Mouse (Mus musculus) stomach, postnatal 0 days (tissue): Measurements from ENCODE around the gene Pdzk1ip1. TPM values are rescaled to one million over a fixed set of nuclear protein-coding genes. Genes with fewer than 3 reads are reported as not detected.

ENCODE experiments used
- ATAC-seq: fragments of 200-750 bp; cut with Nextera tagmentation; 2 replicates; pipeline ENCODE4 v1.8.0; 2017; ENCODE audit not compliant: low FRiP score, low TSS enrichment
- DNase-seq: peaks from one replicate; pipeline ENCODE4 v3.0.0-alpha.2; 2016; ENCODE audit warnings: low spot score
- H3K27ac ChIP-seq: fragments of 300-500 bp; sonication (generic); replicated peaks from 2 replicates; pipeline ENCODE4 v1.5.1; 2014; ENCODE audit warnings: mild to moderate bottlenecking, control low read depth
- H3K27me3 ChIP-seq: fragments of 300-500 bp; sonication (generic); 2 replicates; pipeline ENCODE4 v1.6.1; 2014; ENCODE audit warnings: low read length; ENCODE audit not compliant: control insufficient read depth, insufficient read depth
- H3K36me3 ChIP-seq: fragments of 300-500 bp; sonication (generic); 2 replicates; pipeline ENCODE4 v1.6.1; 2014; ENCODE audit warnings: low read length, mixed read lengths; ENCODE audit not compliant: control insufficient read depth, insufficient read depth
- H3K4me1 ChIP-seq: fragments of 300-500 bp; sonication (generic); replicated peaks from 2 replicates; pipeline ENCODE4 v1.6.1; 2014; ENCODE audit warnings: antibody characterized with exemption; ENCODE audit not compliant: control insufficient read depth, insufficient read depth
- H3K4me2 ChIP-seq: fragments of 300-500 bp; sonication (generic); replicated peaks from 2 replicates; pipeline ENCODE4 v1.6.1; 2014; ENCODE audit warnings: low read depth, mild to moderate bottlenecking, control low read depth, moderate library complexity
- H3K4me3 ChIP-seq: fragments of 300-500 bp; sonication (generic); 2 replicates; pipeline ENCODE4 v1.5.1; 2014; ENCODE audit warnings: low read depth, low read length, control low read depth
- H3K9ac ChIP-seq: fragments of 300-500 bp; sonication (generic); 2 replicates; pipeline ENCODE4 v1.6.1; 2014; ENCODE audit warnings: mild to moderate bottlenecking, low read length, control low read depth, mixed read lengths
- H3K9me3 ChIP-seq: fragments of 300-500 bp; sonication (generic); 2 replicates; pipeline ENCODE4 v1.6.1; 2016; ENCODE audit warnings: low read length; ENCODE audit not compliant: control insufficient read depth
- CTCF ChIP-seq: IDR thresholded peaks from 2 replicates; pipeline ENCODE4 v1.5.1; 2016; ENCODE audit warnings: antibody characterized with exemption, low read depth, mild to moderate bottlenecking, moderate library complexity
- EP300 ChIP-seq: optimal IDR thresholded peaks from 2 replicates; pipeline ENCODE3; 2016; ENCODE audit warnings: antibody characterized with exemption
- WGBS: fragments of 180-500 bp; shearing (Covaris S2); extraction: QIAGEN DNeasy Blood & Tissue Kit; methylation state at CpG from one replicate; pipeline ENCODE4 v1.1.7; 2014; 5-methylcytosine and 5-hydroxymethylcytosine counted together
- polyA plus RNA-seq: library from polyadenylated mRNA; unstranded; fragments of >200 nt; fragmentation: Nextera tagmentation; extraction: Ambion mirVana; gene quantifications from 2 replicates; pipeline ENCODE4 v1.2.1, GENCODE M21; 2015

Pdzk1ip1 gene
- polyA plus RNA-seq, 1 experiment from 2014 or later, result 255 TPM

- H3K36me3 ChIP-seq, result no peaks in the 10 kb centered on the region
- no peak overlapping the region for H3K4me3 ChIP-seq
- H3K4me2 ChIP-seq, result no peak overlapping the region
- H3K27me3 ChIP-seq, result no peaks in the 10 kb centered on the region
- no peaks in the 10 kb centered on the region for H3K4me1 ChIP-seq
- ATAC-seq (no peak), DNase-seq (no peak)
- H3K9me3 ChIP-seq, result no peaks in the 10 kb centered on the region
- H3K27ac ChIP-seq, result no peak overlapping the region
- H3K9ac ChIP-seq, result no peak overlapping the region
- no peak for TF ChIP-seq EP300
- peak; percentile 29 for TF ChIP-seq CTCF
These were observed 36.2 kb downstream of the Pdzk1ip1 start for GRCm38 (mm10) chr4:115124713-115125112.

- no peaks in the 10 kb centered on the region for H3K9me3 ChIP-seq
- H3K4me1 ChIP-seq, result 0 out of 2 replicates have a peak, but pooled peaks cover 2% of the 10 kb centered on the region
- TF ChIP-seq EP300, result no peak
- TF ChIP-seq CTCF, result no peak
- ATAC-seq (peak; percentile 47; the same call in 1 of the 2 replicates), DNase-seq (peak; percentile 15)
- 9% methylated on average over 5 of the region's 5 CpGs for WGBS
- H3K27ac ChIP-seq, result no peak overlapping the region
- no peak overlapping the region for H3K4me3 ChIP-seq
- H3K9ac ChIP-seq, result no peak overlapping the region
- no peaks in the 10 kb centered on the region for H3K27me3 ChIP-seq
- no peaks in the 10 kb centered on the region for H3K36me3 ChIP-seq
- H3K4me2 ChIP-seq, result peak overlapping the region; percentile 20; the same call in 1 of the 2 replicates
These were observed 44.6 kb downstream of the Pdzk1ip1 start for GRCm38 (mm10) chr4:115133085-115133484.

GRCm38 (mm10) chr4:115133621-115134295 lies 45.2 kb downstream of the Pdzk1ip1 start, which contains the start of gene Cyp4x1:
TSS of gene Cyp4x1 (minus strand) at chr4:115134281.
- DNase-seq, result peak; percentile 33
- Histone ChIP-seq H3K27me3 (no peaks in the 10 kb centered on the region), H3K27ac (no peak within 1 kb of the TSS), H3K9ac (no peak within 1 kb of the TSS), H3K9me3 (no peaks in the 10 kb centered on the region), H3K4me1 (0 out of 2 replicates have a peak, but pooled peaks cover 2% of the 10 kb centered on the region), H3K36me3 (no peaks in the 10 kb centered on the region), H3K4me2 (peak within 1 kb of the TSS; percentile 20; the same call in 1 of the 2 replicates), H3K4me3 (no peak within 1 kb of the TSS)
- WGBS, result 2% methylated on average over 28 of the region's 29 CpGs
- TF ChIP-seq CTCF (no peak), EP300 (no peak)
- ATAC-seq, result no peak

- no peak for DNase-seq
- 0 out of 2 replicates have a peak, but pooled peaks cover 2% of the 10 kb centered on the region for H3K4me1 ChIP-seq
- no peaks in the 10 kb centered on the region for H3K9me3 ChIP-seq
- no peak for ATAC-seq
- no peak for TF ChIP-seq EP300
- H3K4me2 ChIP-seq, result no peak overlapping the region
- no peaks in the 10 kb centered on the region for H3K27me3 ChIP-seq
- H3K27ac ChIP-seq, result no peak overlapping the region
- no peak overlapping the region for H3K4me3 ChIP-seq
- H3K36me3 ChIP-seq, result no peaks in the 10 kb centered on the region
- H3K9ac ChIP-seq, result no peak overlapping the region
- 25% methylated on average over 7 of the region's 7 CpGs for WGBS
These were observed 45.8 kb downstream of the Pdzk1ip1 start for GRCm38 (mm10) chr4:115134296-115134630.

Other genes starting within 250 kb of the Pdzk1ip1 start
- gene Foxd2, start 179.8 kb upstream of the Pdzk1ip1 start, polyA plus RNA-seq, result 0.06 TPM in 1 of 2 replicates, not detected in the other
- not detected in 2 replicates for gene Foxe3, start 162.7 kb upstream of the Pdzk1ip1 start, polyA plus RNA-seq
- gene Cmpk1, start 101.5 kb upstream of the Pdzk1ip1 start, polyA plus RNA-seq, result 175 and 176 TPM in 2 replicates
- gene Stil, start 88.5 kb upstream of the Pdzk1ip1 start, polyA plus RNA-seq, result 1.7 and 1.8 TPM in 2 replicates
- gene Tal1, start 32.3 kb upstream of the Pdzk1ip1 start, polyA plus RNA-seq, result 0.16 and 0.19 TPM in 2 replicates
- gene Cyp4x1, start 45.6 kb downstream of the Pdzk1ip1 start, polyA plus RNA-seq, result 0.28 and 0.29 TPM in 2 replicates
- 0.06 and 0.13 TPM in 2 replicates for gene Cyp4a29, start 153.4 kb downstream of the Pdzk1ip1 start, polyA plus RNA-seq
- gene Cyp4a12a, start 210.3 kb downstream of the Pdzk1ip1 start, polyA plus RNA-seq, result 0.05 TPM in 1 of 2 replicates, not detected in the other